Mouse (Mus musculus) E14TG2a.4 (cell line): ENCODE data around the gene Slc31a1.

Experiments
- CTCF ChIP-seq: conservative IDR thresholded peaks from 2 replicates; pipeline ENCODE4 v1.5.1; 2014; ENCODE audit warnings: low read length
- POU5F1 ChIP-seq: IDR thresholded peaks from 2 replicates; pipeline ENCODE4 v1.6.1; 2014; ENCODE audit warnings: low read length, borderline replicate concordance

DNA sequence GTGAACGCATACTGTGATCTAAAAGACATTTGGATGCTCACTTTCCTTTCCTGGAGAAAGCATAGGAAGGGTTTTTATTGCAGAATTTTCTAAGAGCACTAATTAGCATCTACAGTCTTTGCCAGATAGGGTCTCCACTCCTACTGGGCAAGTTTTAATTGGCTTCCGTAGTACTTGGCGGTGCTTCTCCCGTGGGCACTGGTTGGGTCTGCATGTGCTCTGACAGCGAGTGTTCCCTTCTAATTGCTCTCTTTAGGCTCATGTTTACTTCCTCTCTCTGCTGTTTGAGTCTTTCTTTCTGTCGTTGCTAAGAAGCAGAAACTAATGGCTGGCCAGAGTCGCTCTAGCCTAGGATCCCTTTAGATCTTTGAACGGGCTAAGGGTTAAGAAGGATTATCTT lies 57.9 kb downstream of the Slc31a1 start:
- TF ChIP-seq CTCF (no peak), POU5F1 (no peak)
